Mouse (Mus musculus) intestine, postnatal 0 days (tissue): Measurements from ENCODE around the gene Mettl16. TPM values are rescaled to one million over a fixed set of nuclear protein-coding genes. Genes with fewer than 3 reads are reported as not detected.

Experiments
- ATAC-seq: fragments of 200-750 bp; cut with Nextera tagmentation; 2 replicates; pipeline ENCODE4 v1.8.0; 2017; ENCODE audit warnings: mild to moderate bottlenecking, moderate TSS enrichment, moderate library complexity
- H3K27ac ChIP-seq: fragments of 300-500 bp; sonication (generic); 2 replicates; pipeline ENCODE4 v1.5.1; 2014; ENCODE audit warnings: mild to moderate bottlenecking, low read depth, low read length, moderate library complexity
- H3K27me3 ChIP-seq: fragments of 300-500 bp; sonication (generic); replicated peaks from 2 replicates; pipeline ENCODE4 v1.6.1; 2014; ENCODE audit warnings: low read length, mixed read lengths; ENCODE audit not compliant: control insufficient read depth, insufficient read depth
- H3K36me3 ChIP-seq: fragments of 300-500 bp; sonication (generic); 2 replicates; pipeline ENCODE4 v1.6.1; 2014; ENCODE audit warnings: mild to moderate bottlenecking, moderate library complexity; ENCODE audit not compliant: control insufficient read depth, insufficient read depth
- H3K4me1 ChIP-seq: fragments of 300-500 bp; sonication (generic); replicated peaks from 2 replicates; pipeline ENCODE4 v1.6.1; 2014; ENCODE audit warnings: antibody characterized with exemption, low read length, mixed read lengths; ENCODE audit not compliant: control insufficient read depth, insufficient read depth
- H3K4me2 ChIP-seq: fragments of 300-500 bp; sonication (generic); replicated peaks from 2 replicates; pipeline ENCODE4 v1.6.1; 2014; ENCODE audit warnings: low read depth, mild to moderate bottlenecking, moderate library complexity
- H3K4me3 ChIP-seq: fragments of 300-500 bp; sonication (generic); 2 replicates; pipeline ENCODE4 v1.5.1; 2014; ENCODE audit warnings: low read depth, low read length
- H3K9ac ChIP-seq: fragments of 300-500 bp; sonication (generic); 2 replicates; pipeline ENCODE4 v1.6.1; 2014; ENCODE audit warnings: mild to moderate bottlenecking, low read depth, low read length
- H3K9me3 ChIP-seq: fragments of 300-500 bp; sonication (generic); 2 replicates; pipeline ENCODE4 v1.6.1; 2016; ENCODE audit warnings: mixed run types; ENCODE audit not compliant: control insufficient read depth
- CTCF ChIP-seq: sonication (generic); IDR thresholded peaks from 2 replicates; pipeline ENCODE4 v1.5.1; 2016; ENCODE audit warnings: low read depth, mild to moderate bottlenecking, control low read depth, antibody characterized with exemption, moderate library complexity
- WGBS: fragments of 180-500 bp; shearing (Covaris S2); extraction: QIAGEN DNeasy Blood & Tissue Kit; methylation state at CpG from one replicate; pipeline ENCODE4 v1.1.7; 2014; 5-methylcytosine and 5-hydroxymethylcytosine counted together
- microRNA-seq: library from miRNA; unstranded; fragments of <30 nt; microRNA quantifications from one replicate; pipeline ENCODE4, GENCODE M21; 2016
- polyA plus RNA-seq: library from polyadenylated mRNA; unstranded; fragments of >200 nt; fragmentation: Nextera tagmentation; extraction: Ambion mirVana; gene quantifications from 2 replicates; pipeline ENCODE4 v1.2.1, GENCODE M21; 2015

Mettl16 gene
- polyA plus RNA-seq, 1 experiment from 2014 or later, result 9.6 TPM

DNA sequence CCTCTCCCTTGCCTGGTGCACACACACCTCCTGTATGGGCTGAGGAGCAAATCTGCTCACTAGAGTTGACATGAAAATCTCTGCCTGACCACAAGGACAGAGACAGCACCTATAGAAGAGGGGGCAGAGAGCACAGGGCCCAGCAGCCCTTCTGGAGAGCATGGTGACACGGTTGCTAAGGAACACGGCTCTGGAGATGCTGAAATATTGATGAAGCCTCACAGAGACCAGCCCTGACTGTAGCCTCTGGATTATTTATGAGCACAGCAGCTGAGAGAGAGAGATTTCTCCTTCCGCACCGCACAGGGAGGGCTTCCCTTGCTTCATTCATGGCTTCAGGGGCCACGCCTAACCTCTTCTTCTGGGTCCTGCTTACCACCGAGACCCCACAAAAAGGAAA lies 99.0 kb downstream of the Mettl16 start:
- H3K4me1 ChIP-seq, result no peaks in the 10 kb centered on the region
- WGBS, result 80% methylated on average over 6 of the region's 6 CpGs
- H3K9me3 ChIP-seq, result no peaks in the 10 kb centered on the region
- ATAC-seq, result no peak
- H3K27me3 ChIP-seq, result no peaks in the 10 kb centered on the region
- H3K4me2 ChIP-seq, result no peak overlapping the region
- H3K27ac ChIP-seq, result no peak overlapping the region
- peaks cover 8% of the 10 kb centered on the region; the same call in 1 of the 2 replicates for H3K36me3 ChIP-seq
- no peak for TF ChIP-seq CTCF
- H3K9ac ChIP-seq, result no peak overlapping the region
- H3K4me3 ChIP-seq, result no peak overlapping the region

DNA sequence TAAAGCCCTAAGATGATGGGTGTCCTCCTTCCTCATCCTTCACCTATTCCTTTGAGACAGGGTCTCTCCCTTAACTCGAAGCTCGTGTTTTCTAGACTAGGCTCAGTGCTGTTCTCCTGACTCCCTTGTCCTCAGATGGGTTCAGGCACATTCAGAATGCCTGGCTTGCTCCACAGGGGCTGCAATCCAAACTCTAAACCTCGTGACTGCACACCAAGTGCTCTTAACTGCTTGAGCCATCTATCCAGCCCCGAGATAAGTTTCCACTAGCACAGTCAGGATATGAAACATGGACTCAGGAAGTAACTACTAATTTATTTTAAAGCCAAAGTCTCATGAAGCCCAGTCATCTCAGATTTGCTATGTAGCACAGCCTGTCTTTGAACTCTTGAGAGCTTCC lies 99.9 kb downstream of the Mettl16 start:
- no peak for ATAC-seq
- WGBS, result 67% methylated on average over 4 of the region's 4 CpGs
- no peak overlapping the region for H3K4me3 ChIP-seq
- H3K9ac ChIP-seq, result no peak overlapping the region
- no peak overlapping the region for H3K4me2 ChIP-seq
- TF ChIP-seq CTCF, result no peak
- H3K36me3 ChIP-seq, result no peaks in the 10 kb centered on the region
- no peaks in the 10 kb centered on the region for H3K27me3 ChIP-seq
- no peaks in the 10 kb centered on the region for H3K9me3 ChIP-seq
- no peaks in the 10 kb centered on the region for H3K4me1 ChIP-seq
- no peak overlapping the region for H3K27ac ChIP-seq

DNA sequence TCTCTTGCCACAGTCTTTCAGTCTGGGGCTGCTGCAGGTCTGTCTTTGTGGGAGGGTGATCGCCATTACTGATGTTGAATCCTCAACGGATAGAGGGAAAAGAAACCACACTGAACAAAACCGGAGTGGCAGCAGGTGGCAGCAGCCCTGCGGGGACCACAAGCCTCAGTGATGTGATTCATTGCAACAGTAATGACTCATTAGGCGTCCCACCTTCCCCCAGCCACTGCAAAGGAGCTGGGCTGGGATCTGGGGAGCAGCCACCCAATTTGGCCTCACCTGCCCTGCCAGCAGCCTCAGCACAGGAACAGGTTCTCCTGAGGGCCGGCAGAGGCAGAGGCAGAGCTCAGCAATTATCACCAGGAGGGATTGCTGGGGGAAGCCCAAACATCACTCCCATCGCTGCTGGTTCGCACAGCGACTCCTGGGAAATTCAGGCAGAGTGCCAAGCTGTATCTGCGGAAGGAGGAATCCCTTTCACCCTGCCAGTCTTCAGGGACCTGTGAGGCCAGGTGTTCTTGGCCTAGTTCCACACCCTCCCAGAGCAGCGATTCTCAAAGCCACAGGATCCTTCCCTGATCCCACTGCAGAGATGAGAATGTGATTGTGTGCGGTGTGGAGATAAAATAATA lies 100.5 kb downstream of the Mettl16 start:
- no peak overlapping the region for H3K9ac ChIP-seq
- 43% methylated on average over 12 of the region's 12 CpGs for WGBS

DNA sequence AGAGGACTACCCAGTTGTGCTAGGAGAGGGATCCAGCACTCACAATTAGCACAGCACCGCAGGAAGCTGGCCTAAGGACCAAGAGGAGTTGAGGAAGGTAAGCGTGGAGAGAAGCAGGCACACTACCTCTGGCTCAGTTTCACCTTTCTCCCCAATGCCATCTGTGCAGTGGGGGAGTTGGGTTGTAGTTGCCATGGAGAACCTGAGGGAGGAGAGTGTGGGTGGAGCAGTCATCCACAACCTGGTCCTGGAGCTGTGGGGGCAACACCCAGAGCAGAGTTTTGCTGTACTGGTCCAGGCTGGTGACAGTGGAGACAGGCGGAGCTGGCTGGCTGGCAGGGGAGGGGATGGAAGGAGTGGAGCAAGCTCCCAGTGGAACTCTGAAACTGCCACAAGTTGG lies 104.0 kb downstream of the Mettl16 start:
- no peaks in the 10 kb centered on the region for H3K9me3 ChIP-seq
- no peak for ATAC-seq
- no peak overlapping the region for H3K4me3 ChIP-seq
- H3K36me3 ChIP-seq, result no peaks in the 10 kb centered on the region
- H3K4me1 ChIP-seq, result no peaks in the 10 kb centered on the region
- H3K9ac ChIP-seq, result no peak overlapping the region
- no peak for TF ChIP-seq CTCF
- H3K4me2 ChIP-seq, result no peak overlapping the region
- no peak overlapping the region for H3K27ac ChIP-seq
- 73% methylated on average over 3 of the region's 3 CpGs for WGBS
- H3K27me3 ChIP-seq, result no peaks in the 10 kb centered on the region

More for the DNA sequence above, 100.5 kb downstream of the Mettl16 start:
- Histone ChIP-seq H3K4me3 (no peak overlapping the region), H3K27me3 (no peaks in the 10 kb centered on the region), H3K9me3 (no peaks in the 10 kb centered on the region), H3K4me2 (no peak overlapping the region), H3K4me1 (no peaks in the 10 kb centered on the region), H3K36me3 (no peaks in the 10 kb centered on the region), H3K27ac (no peak overlapping the region)
- ATAC-seq, result no peak
- TF ChIP-seq CTCF, result peak; percentile 37; the same call in 1 of the 2 replicates

DNA sequence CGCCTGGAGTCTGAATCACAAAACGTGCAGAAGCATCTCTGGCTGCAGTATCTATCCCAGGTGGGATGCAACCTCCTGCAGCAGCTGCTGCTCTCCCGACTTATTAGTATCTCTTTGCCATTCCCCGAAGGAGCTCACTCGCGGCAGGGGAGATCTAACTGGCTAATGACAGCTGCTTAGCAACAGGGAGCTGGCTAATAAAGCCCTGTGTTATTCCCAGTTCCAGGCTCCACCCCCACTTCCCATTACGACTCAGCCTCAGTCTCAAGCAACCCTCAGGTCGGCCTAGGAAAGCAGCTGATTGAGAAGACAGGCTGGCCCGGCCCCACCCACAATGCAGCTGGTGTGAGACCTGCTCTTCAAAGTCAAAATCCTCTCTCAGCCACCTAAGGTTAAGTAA lies 106.2 kb downstream of the Mettl16 start:
- H3K36me3 ChIP-seq, result no peaks in the 10 kb centered on the region
- H3K9me3 ChIP-seq, result no peaks in the 10 kb centered on the region
- H3K27ac ChIP-seq, result no peak overlapping the region
- no peaks in the 10 kb centered on the region for H3K4me1 ChIP-seq
- H3K27me3 ChIP-seq, result no peaks in the 10 kb centered on the region
- no peak overlapping the region for H3K4me3 ChIP-seq
- no peak overlapping the region for H3K9ac ChIP-seq
- TF ChIP-seq CTCF, result no peak
- 5% methylated on average over 9 of the region's 9 CpGs for WGBS
- peak; percentile 73 for ATAC-seq
- peak overlapping the region; percentile 51 for H3K4me2 ChIP-seq

Small RNA genes within 50 kb of the gene (microRNA-seq; reads per million reads assigned to microRNA genes)
- gene Mir6926, result not detected

Other genes starting within 250 kb of the Mettl16 start
- 7.9 and 9.2 TPM in 2 replicates for gene Rap1gap2, start 159.9 kb upstream of the Mettl16 start, polyA plus RNA-seq
- gene Ccdc92b, start 151.2 kb upstream of the Mettl16 start, polyA plus RNA-seq, result 0.25 and 0.35 TPM in 2 replicates
- gene Cluh, start 121.3 kb upstream of the Mettl16 start, polyA plus RNA-seq, result 21.4 and 23.1 TPM in 2 replicates
- gene Pafah1b1, start 46.2 kb upstream of the Mettl16 start, polyA plus RNA-seq, result 62.1 and 68.6 TPM in 2 replicates
- gene Mnt, start 60.1 kb downstream of the Mettl16 start, polyA plus RNA-seq, result 5.3 and 5.8 TPM in 2 replicates
- 2.3 and 2.4 TPM in 2 replicates for gene Sgsm2, start 126.2 kb downstream of the Mettl16 start, polyA plus RNA-seq
- 16.8 and 17.5 TPM in 2 replicates for gene Tsr1, start 127.2 kb downstream of the Mettl16 start, polyA plus RNA-seq
- 6.5 and 7.3 TPM in 2 replicates for gene Smg6, start 155.0 kb downstream of the Mettl16 start, polyA plus RNA-seq
- 20.3 and 22.4 TPM in 2 replicates for gene Srr, start 155.1 kb downstream of the Mettl16 start, polyA plus RNA-seq